Mouse (Mus musculus): ENCODE data around the gene Aggf1. TPM values are rescaled to one million over a fixed set of nuclear protein-coding genes. Genes with fewer than 3 reads are reported as not detected.
A peak's percentile ranks its signal among the peaks of the same experiment; 100 is the strongest.

Gene Aggf1
- total RNA-seq, 2 experiments from 2014 or later, result 50.9 to 51.1 TPM

DNA sequence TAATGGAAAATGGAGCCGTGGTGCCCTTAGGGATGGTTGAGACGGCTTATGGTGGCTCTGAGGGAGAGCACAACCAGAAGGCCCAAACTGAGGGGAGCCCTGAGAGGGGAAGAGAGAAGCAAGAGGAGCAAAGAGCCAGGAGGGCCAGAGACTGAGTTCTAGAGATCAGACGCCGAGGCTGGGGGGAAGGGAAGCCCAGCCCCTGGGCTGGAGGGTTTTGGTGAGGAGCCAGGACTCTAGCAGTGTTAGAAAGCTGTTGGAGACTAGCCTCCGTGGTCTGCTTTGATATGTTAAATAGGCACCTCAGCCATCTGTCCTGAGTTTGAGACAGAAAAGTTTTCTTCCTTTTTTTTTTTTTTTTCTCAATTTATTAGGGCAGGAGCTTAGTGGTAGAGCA, 47.8 kb downstream of the Aggf1 start:
- Histone ChIP-seq H3K4me3 (peak overlapping the region; percentile 96; the same call in 1 of the 2 replicates), H3K27ac (no peak overlapping the region)
- peak in 1 of 2 experiments; percentile 36 for DNase-seq (ENCODE audit: extremely low spot score in 1 of 2, low spot score in 2 of 2)
- intact Hi-C loops (cut with DNase I), result no loop called here
- no peak for TF ChIP-seq CTCF (IDR thresholded peaks at IDR 0.05)

GRCm38 (mm10) chr13:95326611-95327344, 48.4 kb downstream of the Aggf1 start:
- no peak for DNase-seq (ENCODE audit: extremely low spot score in 1 of 2, low spot score in 2 of 2)
- H3K27ac ChIP-seq, result no peak overlapping the region
- intact Hi-C loops (cut with DNase I), result no loop called here
- H3K4me3 ChIP-seq, result peak overlapping the region; percentile 96
- TF ChIP-seq CTCF (IDR thresholded peaks at IDR 0.05), result no peak

DNA sequence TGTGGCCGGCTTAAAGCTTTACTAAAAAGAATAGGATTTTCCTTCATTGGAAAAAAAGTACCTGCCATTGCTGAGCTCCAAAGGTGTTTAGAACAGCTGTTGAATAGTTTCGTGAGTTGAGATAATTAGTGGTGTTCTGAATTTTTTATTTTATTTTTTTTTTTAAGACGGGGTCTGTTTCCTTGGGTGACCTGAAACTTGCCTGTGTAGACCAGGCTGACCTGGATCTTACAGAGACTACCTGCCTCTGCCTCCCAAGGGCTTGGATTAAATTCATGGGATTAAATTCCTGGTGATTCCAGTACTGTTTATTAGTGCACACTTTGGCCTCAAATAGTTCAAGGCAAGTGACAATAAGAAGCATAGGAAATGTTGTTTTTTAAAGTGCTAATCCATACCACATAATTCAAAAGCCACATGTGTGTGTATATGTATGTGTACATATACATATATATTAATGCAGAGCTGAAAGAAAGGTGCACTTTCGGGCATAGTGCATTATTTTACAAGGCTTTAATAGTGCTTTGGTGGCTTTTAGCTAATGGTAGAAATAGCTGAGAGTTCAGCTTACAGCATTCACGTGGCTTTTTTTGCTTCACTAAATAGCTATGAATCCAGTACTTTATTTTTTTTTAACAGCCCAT, 49.1 kb downstream of the Aggf1 start:
- Histone ChIP-seq H3K4me3 (peak overlapping the region; percentile 96), H3K27ac (peak overlapping the region; percentile 30; the same call in 1 of the 2 replicates)
- TF ChIP-seq CTCF (IDR thresholded peaks at IDR 0.05), result no peak
- intact Hi-C loops (cut with DNase I), result loop anchor here (2.0 kb wide), 1 partner anchor 77 kb away; no protein-coding TSS in a partner anchor
- no peak for DNase-seq (ENCODE audit: extremely low spot score in 1 of 2, low spot score in 2 of 2)

- TF ChIP-seq CTCF (IDR thresholded peaks at IDR 0.05), result no peak; the same call in 1 of the 2 replicates
- peak overlapping the region; percentile 83 for H3K27ac ChIP-seq
- intact Hi-C loops (cut with DNase I), result loop anchor here (2.0 kb wide), 1 partner anchor 76 kb away; no protein-coding TSS in a partner anchor
- peak; percentile 62 to 63 for DNase-seq (ENCODE audit: extremely low spot score in 1 of 2, low spot score in 2 of 2)
- peak overlapping the region; percentile 96 for H3K4me3 ChIP-seq
Measured at GRCm38 (mm10) chr13:95325080-95325906, 49.9 kb downstream of the Aggf1 start.

DNA sequence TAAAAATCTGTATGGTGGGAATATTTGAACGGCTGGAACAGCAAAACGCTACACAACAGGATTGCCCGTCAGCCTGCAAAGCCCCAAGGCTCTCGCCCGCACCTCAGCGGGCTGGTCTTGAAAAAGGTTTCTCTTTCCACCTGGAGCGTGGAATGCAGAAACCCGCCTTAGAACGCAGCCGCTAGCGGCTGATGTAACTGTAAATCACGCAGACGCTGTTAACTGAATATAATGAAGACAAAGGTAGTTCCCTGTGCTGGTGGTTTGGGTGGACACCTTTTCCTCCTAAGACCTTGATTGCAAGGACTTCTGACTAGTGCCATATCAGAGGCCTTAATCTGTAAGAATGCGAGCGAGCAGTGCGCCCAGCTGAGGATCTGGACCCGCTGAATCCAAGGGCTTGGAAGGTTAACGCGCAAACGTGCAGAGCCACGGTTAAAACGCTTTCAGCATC, 50.5 kb downstream of the Aggf1 start:
- no peak for TF ChIP-seq CTCF (IDR thresholded peaks at IDR 0.05)
- Histone ChIP-seq H3K4me3 (peak overlapping the region; percentile 96), H3K27ac (peak overlapping the region; percentile 83)
- intact Hi-C loops (cut with DNase I), result loop anchor here (2.0 kb wide), 1 partner anchor 76 kb away; no protein-coding TSS in a partner anchor
- DNase-seq (ENCODE audit: extremely low spot score in 1 of 2, low spot score in 2 of 2), result peak; percentile 33 to 43

- Histone ChIP-seq H3K27ac (peak overlapping the region; percentile 83), H3K4me3 (peak overlapping the region; percentile 96)
- intact Hi-C loops (cut with DNase I), result loop anchor here (2.0 kb wide), 1 partner anchor 75 kb away; no protein-coding TSS in a partner anchor
- peak; percentile 72 for TF ChIP-seq CTCF (IDR thresholded peaks at IDR 0.05)
- DNase-seq (ENCODE audit: extremely low spot score in 1 of 2, low spot score in 2 of 2), result peak; percentile 62 to 67
Measured at GRCm38 (mm10) chr13:95323950-95324625, 51.1 kb downstream of the Aggf1 start.

GRCm38 (mm10) chr13:95323400-95323799, 51.8 kb downstream of the Aggf1 start, which contains the start of gene Zbed3:
Zbed3 (plus strand) TSS chr13:95323612.
- Histone ChIP-seq H3K4me3 (peak within 1 kb of the TSS; percentile 96), H3K27ac (peak within 1 kb of the TSS; percentile 83)
- intact Hi-C loops (cut with DNase I), result no loop called here
- DNase-seq (ENCODE audit: extremely low spot score in 1 of 2, low spot score in 2 of 2), result no peak
- TF ChIP-seq CTCF (IDR thresholded peaks at IDR 0.05), result no peak

DNA sequence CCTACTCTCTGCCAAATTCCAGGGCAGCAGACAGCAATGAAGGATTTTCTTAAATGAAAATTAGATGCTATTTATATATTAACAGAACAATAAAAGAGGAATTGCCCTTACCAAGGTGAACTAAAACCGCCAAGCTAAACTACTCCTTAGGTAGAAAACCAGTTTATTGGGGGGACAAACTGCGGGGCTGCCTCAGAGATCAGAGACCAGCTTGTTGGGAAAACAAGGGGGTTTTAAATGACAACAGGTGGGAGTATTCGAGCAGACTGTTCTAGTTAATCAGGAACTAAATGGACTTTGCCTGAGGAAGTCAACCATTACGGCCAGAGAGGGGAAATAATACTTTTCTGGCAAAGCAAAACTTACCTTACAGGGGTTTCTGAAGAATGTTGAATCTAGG, 54.7 kb downstream of the Aggf1 start:
- intact Hi-C loops (cut with DNase I), result no loop called here
- no peak for TF ChIP-seq CTCF (IDR thresholded peaks at IDR 0.05)
- H3K4me3 ChIP-seq, result no peak overlapping the region
- no peak for DNase-seq (ENCODE audit: extremely low spot score in 1 of 2, low spot score in 2 of 2)
- H3K27ac ChIP-seq, result no peak overlapping the region

- Histone ChIP-seq H3K4me3 (no peak overlapping the region), H3K27ac (no peak overlapping the region)
- intact Hi-C loops (cut with DNase I), result no loop called here
- no peak for TF ChIP-seq CTCF (IDR thresholded peaks at IDR 0.05)
- DNase-seq (ENCODE audit: extremely low spot score in 1 of 2, low spot score in 2 of 2), result no peak
Measured at GRCm38 (mm10) chr13:95319153-95319552, 56.0 kb downstream of the Aggf1 start.

- DNase-seq (ENCODE audit: extremely low spot score in 1 of 2, low spot score in 2 of 2), result no peak
- TF ChIP-seq CTCF (IDR thresholded peaks at IDR 0.05), result no peak
- H3K4me3 ChIP-seq, result no peak overlapping the region
- no peak overlapping the region for H3K27ac ChIP-seq
- intact Hi-C loops (cut with DNase I), result no loop called here
Measured at GRCm38 (mm10) chr13:95312016-95312415, 63.1 kb downstream of the Aggf1 start.

- no peak overlapping the region for H3K4me3 ChIP-seq
- H3K27ac ChIP-seq, result no peak overlapping the region
- intact Hi-C loops (cut with DNase I), result no loop called here
- no peak; the same call in none of the 2 replicates for TF ChIP-seq CTCF (IDR thresholded peaks at IDR 0.05)
- DNase-seq (ENCODE audit: extremely low spot score in 1 of 2, low spot score in 2 of 2), result no peak
Measured at GRCm38 (mm10) chr13:95307100-95307655, 68.0 kb downstream of the Aggf1 start.
